Mouse (Mus musculus) cerebellum, postnatal 14 days (tissue): ENCODE results near the gene Camk1d.
"Not testable (repeated sequence)": the region's sequence is repeated elsewhere in the genome, so short reads cannot be mapped to it uniquely, and the experiment has no call there.

Experiments
- DNase-seq, 2 experiments: peaks; one replicate each; pipeline ENCODE4 v3.0.0; 2021; ENCODE audit warnings: mixed read lengths in 2 of 2

Gene Camk1d

GRCm38 (mm10) chr2:5553264-5553663, 161.1 kb downstream of the Camk1d start:
- no peak for DNase-seq

GRCm38 (mm10) chr2:5551758-5552255, 162.5 kb downstream of the Camk1d start:
- DNase-seq: no peak

- no peak for DNase-seq
These were observed 165.0 kb downstream of the Camk1d start for GRCm38 (mm10) chr2:5549334-5549733.

- DNase-seq: no peak
These were observed 165.4 kb downstream of the Camk1d start for GRCm38 (mm10) chr2:5548872-5549271.

GRCm38 (mm10) chr2:5540870-5541269, 173.4 kb downstream of the Camk1d start:
- peak; percentile 31 to 46 for DNase-seq

- not testable (repeated sequence) for DNase-seq
These were observed 174.4 kb downstream of the Camk1d start for GRCm38 (mm10) chr2:5539894-5540293.

GRCm38 (mm10) chr2:5533868-5534267, 180.4 kb downstream of the Camk1d start:
- no peak for DNase-seq

GRCm38 (mm10) chr2:5529992-5530391, 184.3 kb downstream of the Camk1d start:
- peak; percentile 69 to 74 for DNase-seq

- DNase-seq: peak; percentile 12 to 26
These were observed 195.1 kb downstream of the Camk1d start for GRCm38 (mm10) chr2:5519221-5519669.

- peak; percentile 21 to 52 for DNase-seq
These were observed 199.2 kb downstream of the Camk1d start for GRCm38 (mm10) chr2:5515106-5515505.

GRCm38 (mm10) chr2:5514095-5514494, 200.2 kb downstream of the Camk1d start:
- no peak for DNase-seq

- no peak for DNase-seq
These were observed 200.7 kb downstream of the Camk1d start for GRCm38 (mm10) chr2:5513621-5514020.

GRCm38 (mm10) chr2:5510042-5510441, 204.3 kb downstream of the Camk1d start:
- DNase-seq: no peak

GRCm38 (mm10) chr2:5499620-5500019, 214.7 kb downstream of the Camk1d start:
- no peak for DNase-seq

GRCm38 (mm10) chr2:5489916-5490315, 224.4 kb downstream of the Camk1d start:
- DNase-seq: no peak

GRCm38 (mm10) chr2:5487344-5487743, 227.0 kb downstream of the Camk1d start:
- peak; percentile 26 to 52 for DNase-seq

- no peak for DNase-seq
These were observed 227.7 kb downstream of the Camk1d start for GRCm38 (mm10) chr2:5486663-5487062.

- no peak for DNase-seq
These were observed 228.5 kb downstream of the Camk1d start for GRCm38 (mm10) chr2:5485786-5486185.

- DNase-seq: no peak
These were observed 234.4 kb downstream of the Camk1d start for GRCm38 (mm10) chr2:5479886-5480285.

- no peak for DNase-seq
These were observed 235.6 kb downstream of the Camk1d start for GRCm38 (mm10) chr2:5478709-5479108.

- DNase-seq: peak in 1 of 2 experiments; percentile 36
These were observed 236.1 kb downstream of the Camk1d start for GRCm38 (mm10) chr2:5478256-5478655.

GRCm38 (mm10) chr2:5477525-5477924, 236.8 kb downstream of the Camk1d start:
- no peak for DNase-seq

- no peak for DNase-seq
These were observed 244.9 kb downstream of the Camk1d start for GRCm38 (mm10) chr2:5469366-5469941.

GRCm38 (mm10) chr2:5467537-5467936, 246.8 kb downstream of the Camk1d start:
- DNase-seq: no peak

- no peak for DNase-seq
These were observed 255.6 kb downstream of the Camk1d start for GRCm38 (mm10) chr2:5458671-5459235.
